Mouse (Mus musculus): ENCODE measurements around the gene Steap3.
"Not testable (repeated sequence)": the region's sequence is repeated elsewhere in the genome, so short reads cannot be mapped to it uniquely, and the experiment has no call there.

Steap3 gene

GRCm38 (mm10) chr1:120272605-120273004, at the start of gene Steap3:
Steap3 (minus strand) TSS chr1:120272705.
- DNase-seq (ENCODE audit: low spot score) = no peak

GRCm38 (mm10) chr1:120321270-120322021, 48.9 kb upstream of the Steap3 start:
- DNase-seq (ENCODE audit: low spot score) = no peak

GRCm38 (mm10) chr1:120305801-120306200, 33.3 kb upstream of the Steap3 start:
- no peak for DNase-seq (ENCODE audit: low spot score)

- no peak for DNase-seq (ENCODE audit: low spot score)
Measured at GRCm38 (mm10) chr1:120296936-120297335, 24.4 kb upstream of the Steap3 start.

- no peak for DNase-seq (ENCODE audit: low spot score)
Measured at GRCm38 (mm10) chr1:120293803-120294202, 21.3 kb upstream of the Steap3 start.

DNA sequence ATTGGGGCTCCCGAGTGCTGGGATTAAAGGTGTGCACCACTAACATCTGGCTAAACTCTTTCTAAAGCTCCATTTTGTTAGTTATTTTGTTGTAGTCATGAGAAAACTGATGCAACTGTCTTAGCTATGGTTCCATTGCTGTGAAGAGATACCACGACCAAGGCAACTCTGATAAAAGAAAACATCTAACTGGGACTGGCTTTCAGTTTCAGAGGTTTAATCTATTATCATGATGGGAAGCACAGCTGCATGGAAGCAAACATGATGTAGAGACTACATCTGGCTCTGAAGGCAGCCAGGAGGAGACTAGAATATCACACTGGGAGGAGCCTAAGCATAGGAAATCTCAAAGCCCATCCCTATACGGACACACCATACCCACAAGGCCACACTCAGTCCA, 19.2 kb upstream of the Steap3 start:
- DNase-seq (ENCODE audit: low spot score) = no peak

- no peak for DNase-seq (ENCODE audit: low spot score)
Measured at GRCm38 (mm10) chr1:120289843-120290242, 17.3 kb upstream of the Steap3 start.

DNA sequence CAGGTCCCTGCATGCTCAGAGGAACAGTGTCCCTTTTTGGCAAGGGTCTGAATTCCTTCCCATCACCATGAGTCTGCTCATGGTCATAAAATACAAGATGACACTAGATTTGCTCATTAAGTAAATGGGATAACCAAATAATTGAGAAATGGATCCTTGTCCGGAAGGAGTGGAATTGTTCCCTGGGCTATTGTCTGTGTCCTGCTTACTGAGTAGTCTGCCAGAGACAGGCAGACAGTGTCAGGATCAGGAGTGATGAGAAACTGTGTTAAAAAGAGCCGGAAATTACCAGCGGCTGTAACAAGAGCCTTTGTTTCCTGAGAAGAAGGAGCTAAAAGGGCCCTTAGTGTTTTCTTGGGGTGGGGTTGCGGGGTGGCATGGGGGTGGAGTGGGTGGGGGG, 15.2 kb upstream of the Steap3 start:
- DNase-seq (ENCODE audit: low spot score) = no peak

DNA sequence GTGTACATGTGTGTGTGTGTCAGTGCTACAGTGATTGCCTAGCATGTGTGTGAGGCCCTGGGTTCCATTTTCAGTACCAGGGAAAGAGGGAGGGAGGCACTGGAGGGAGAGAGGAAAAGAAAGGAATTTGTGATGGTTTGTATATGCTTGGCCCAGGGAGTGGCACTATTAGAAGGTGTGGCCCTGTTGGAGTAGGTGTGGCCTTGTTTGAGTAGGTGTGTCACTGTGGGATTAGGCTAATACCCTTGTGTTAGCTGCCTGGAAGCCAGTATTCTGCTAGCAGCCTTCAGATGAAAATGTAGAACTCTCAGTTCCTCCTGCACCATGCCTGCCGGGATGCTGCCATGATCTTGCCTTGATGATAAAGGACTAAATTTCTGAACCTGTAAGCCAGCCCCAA, 3.6 kb upstream of the Steap3 start:
- not testable (repeated sequence) for DNase-seq (ENCODE audit: low spot score)

- DNase-seq (ENCODE audit: low spot score) = no peak
Measured at GRCm38 (mm10) chr1:120275224-120275623, 2.7 kb upstream of the Steap3 start.

DNA sequence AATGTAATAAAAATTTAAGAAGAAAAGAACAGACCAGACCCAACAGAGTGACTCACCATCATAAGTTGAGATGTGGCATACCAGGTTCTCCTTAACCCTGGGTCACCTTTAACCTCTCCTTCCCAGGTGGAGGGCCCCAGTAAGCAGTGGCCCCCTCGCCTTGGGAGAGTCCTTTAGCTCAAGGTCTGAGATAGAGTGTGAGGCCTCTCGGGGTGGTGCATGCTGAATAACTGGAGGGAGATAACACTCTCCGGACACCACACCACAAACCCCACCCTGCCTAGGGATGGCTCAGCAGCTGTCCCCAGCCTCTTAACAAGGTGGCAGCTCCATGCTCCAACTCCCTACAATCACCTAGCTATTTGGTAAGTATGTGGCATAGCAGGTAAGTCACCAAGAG, 1.6 kb downstream of the Steap3 start:
- DNase-seq (ENCODE audit: low spot score) = no peak

DNA sequence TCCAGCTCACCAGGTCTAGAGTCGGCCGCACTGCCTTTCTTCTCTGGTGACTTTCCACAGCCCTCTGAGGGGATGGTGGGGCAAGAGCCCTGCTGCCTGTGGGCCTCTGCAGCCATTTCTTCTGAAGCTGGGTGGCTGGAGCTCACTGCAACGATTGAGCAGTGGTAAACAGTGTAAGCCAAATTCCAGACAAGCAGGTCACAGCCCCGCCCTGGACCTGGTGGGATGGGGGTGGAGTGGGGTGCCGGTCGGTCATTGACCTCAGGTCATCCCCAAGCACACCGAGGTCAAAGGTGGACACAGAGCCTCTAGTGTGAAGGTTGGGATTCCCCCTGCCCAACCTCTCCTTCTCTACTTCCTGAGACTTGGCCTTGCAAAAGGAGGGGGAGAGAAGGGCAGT, 2.4 kb downstream of the Steap3 start:
- no peak for DNase-seq (ENCODE audit: low spot score)

DNA sequence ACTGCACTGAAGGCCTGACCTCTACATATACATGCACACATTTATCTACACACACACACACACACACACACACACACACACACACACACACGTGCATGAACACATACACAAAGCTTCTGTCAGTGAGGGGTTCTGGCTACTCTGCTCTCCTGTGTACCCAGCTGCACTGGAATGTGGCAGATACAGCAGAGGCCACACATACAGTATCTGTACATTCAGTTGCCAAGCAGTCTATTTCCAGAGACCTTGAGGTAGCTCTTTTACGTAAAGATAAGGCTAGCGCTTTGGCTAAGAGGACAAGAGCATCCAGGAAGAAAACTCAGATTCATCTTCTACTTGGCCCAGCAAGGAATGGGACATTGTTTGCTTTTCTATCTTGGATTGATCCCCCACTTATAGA, 4.9 kb downstream of the Steap3 start:
- no peak for DNase-seq (ENCODE audit: low spot score)

DNA sequence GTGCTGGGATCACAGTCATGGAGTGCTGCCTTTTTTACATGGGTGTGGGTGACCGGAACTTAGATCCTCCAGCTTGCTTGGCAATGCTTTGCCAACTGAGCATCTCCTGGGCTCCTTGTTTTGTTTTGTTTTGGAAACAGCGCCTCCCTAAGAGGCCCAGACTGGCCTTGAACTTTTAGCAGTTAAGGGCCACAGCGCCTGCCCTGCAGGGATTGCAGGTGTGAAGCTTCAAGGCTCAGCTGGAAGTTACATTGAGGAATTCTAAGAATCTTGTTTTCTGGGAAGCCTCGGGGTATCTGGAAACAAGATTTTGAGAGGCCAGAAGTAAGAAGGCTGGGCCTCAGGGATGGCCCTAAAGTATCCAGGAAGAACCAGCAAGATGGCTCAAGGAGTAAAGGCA, 6.0 kb downstream of the Steap3 start:
- no peak for DNase-seq (ENCODE audit: low spot score)

DNA sequence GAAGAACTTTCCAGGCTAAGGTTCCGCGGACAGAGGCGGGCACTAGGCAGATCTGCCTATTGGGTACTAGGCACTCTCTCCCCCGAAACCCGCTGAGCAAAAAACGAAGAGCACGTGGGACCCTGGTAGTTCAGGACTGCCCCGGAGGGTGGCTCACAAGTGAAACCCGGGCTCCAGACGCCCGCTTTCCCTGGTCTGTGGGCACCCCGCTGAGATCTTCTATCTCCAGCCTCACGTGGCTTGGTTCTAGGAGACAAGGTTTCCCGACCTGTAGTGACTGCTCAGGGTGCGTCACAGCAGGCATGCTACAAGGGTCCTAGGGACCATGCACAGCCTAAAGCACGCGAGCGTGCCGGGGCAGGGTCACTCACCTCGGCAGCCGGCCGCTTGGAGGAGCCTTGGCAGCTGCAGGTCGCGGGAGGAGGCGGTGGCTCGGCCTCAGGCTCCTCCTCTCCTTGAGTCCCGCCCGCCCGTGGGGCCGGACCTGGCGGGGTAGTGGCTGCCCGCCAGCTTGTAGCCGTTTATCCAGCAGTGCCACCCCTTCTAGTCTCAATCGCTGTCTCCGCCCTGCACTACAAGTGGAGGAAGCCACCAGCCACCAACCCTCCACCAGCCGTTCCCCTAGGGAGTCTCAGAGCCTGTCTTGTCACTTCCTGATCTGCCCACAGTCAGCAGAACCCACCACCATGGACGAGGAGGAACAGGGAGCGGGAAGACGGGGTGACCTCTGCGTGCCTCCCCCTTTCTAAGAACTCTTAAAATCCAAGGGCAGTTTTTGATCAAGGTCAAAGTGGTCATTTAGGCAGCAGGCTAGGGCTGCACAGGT, 7.4 kb downstream of the Steap3 start:
- DNase-seq (ENCODE audit: low spot score) = peak; percentile 78

- DNase-seq (ENCODE audit: low spot score) = no peak
Measured at GRCm38 (mm10) chr1:120263226-120263625, 9.3 kb downstream of the Steap3 start.

GRCm38 (mm10) chr1:120261166-120261565, 11.3 kb downstream of the Steap3 start:
- no peak for DNase-seq (ENCODE audit: low spot score)

DNA sequence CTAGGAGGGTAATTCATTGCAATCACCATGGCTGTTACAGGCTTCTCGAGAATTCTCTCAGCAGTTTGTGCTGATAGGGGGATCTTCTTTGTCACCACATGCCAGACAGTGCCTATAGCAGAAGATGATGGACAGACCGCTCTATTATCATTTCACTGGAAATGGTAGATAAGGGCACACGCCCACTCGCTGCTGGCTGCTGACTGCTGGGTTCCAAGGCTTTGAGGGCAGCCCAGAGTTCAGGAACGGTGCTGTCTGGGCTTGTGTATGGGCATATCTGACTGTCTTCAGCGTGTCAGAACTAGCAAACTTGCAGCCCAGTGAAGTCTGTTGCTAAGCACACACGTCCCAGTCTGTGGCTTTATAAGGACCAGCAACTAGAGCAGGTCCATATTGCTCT, 13.3 kb downstream of the Steap3 start:
- DNase-seq (ENCODE audit: low spot score) = no peak

DNA sequence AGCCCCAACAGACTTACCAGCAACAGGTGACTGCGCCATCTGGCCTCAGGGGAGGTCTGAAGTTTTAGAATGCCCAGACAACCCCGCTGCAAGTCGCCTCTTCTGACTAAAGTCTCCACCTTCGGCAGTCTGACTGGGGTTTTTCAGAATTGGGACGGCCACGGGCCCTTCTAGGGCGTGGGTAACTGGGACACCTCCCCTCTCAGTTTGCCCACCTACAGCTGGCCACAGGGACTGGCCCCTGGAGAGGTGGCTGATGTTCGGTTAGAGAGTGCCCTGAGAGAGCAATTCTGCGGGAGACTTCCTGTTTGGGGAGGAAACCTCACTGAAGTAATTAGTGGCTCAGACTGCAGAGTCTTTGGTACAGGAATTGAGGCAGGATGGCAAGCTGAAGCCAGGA, 13.8 kb downstream of the Steap3 start:
- no peak for DNase-seq (ENCODE audit: low spot score)

- DNase-seq (ENCODE audit: low spot score) = no peak
Measured at GRCm38 (mm10) chr1:120258245-120258644, 14.3 kb downstream of the Steap3 start.

GRCm38 (mm10) chr1:120253751-120254150, 18.8 kb downstream of the Steap3 start:
- no peak for DNase-seq (ENCODE audit: low spot score)

DNA sequence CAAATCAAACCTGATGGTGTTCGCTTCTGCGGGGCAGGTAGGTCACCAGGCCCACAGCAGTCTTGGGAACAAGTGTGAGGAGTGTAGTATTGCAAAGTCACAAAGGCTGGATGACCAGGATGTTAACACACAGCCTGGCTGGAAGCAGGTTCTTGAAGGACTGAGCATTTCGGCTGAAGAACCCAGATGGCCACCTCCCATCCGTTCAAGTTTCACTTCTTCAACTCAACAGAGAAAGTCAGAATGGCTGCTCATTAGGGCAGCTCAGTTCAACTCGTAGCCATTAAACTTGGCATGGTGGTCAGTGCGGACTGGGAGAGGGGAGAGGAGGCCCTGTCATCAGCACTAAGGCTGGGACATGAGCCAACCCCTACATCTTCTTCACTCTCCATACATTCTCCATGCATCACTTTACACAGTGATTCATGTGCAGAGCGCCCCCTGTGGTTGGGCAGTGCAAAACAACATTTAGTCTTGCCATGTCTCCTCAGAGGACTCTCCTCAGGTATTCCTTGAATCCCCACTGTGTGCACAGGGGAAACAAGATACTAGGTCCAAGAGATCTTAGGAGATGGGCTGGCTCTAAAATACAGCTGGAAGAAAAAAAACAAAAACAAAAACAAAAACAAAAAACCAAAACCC, 19.9 kb downstream of the Steap3 start:
- no peak for DNase-seq (ENCODE audit: low spot score)

- no peak for DNase-seq (ENCODE audit: low spot score)
Measured at GRCm38 (mm10) chr1:120251193-120251592, 21.3 kb downstream of the Steap3 start.
